Mouse (Mus musculus) liver, adult 2 months (tissue): ENCODE data around the gene Elof1. TPM values are rescaled to one million over a fixed set of nuclear protein-coding genes. Genes with fewer than 3 reads are reported as not detected.
A peak's percentile ranks its signal among the peaks of the same experiment; 100 is the strongest.

Experiments
- DNase-seq: peaks from one replicate; pipeline ENCODE4 v3.0.0-alpha.2; 2011; ENCODE audit warnings: low read depth, low spot score; ENCODE audit errors: extremely low read depth
- H3K27ac ChIP-seq: fragments of 200-500 bp; replicated peaks from 2 replicates; pipeline ENCODE4 v1.5.1; 2012; ENCODE audit warnings: low read depth, mild to moderate bottlenecking, control low read depth, inconsistent platforms, low read length; ENCODE audit not compliant: insufficient read depth
- H3K27me3 ChIP-seq: fragments of 200-500 bp; 2 replicates; pipeline ENCODE4 v1.6.1; 2012; ENCODE audit warnings: mild to moderate bottlenecking, moderate library complexity, low read length, inconsistent platforms; ENCODE audit not compliant: control insufficient read depth, insufficient read depth
- H3K36me3 ChIP-seq: fragments of 200-500 bp; 2 replicates; pipeline ENCODE4 v1.6.1; 2012; ENCODE audit warnings: low read length, inconsistent platforms; ENCODE audit not compliant: control insufficient read depth, insufficient read depth
- H3K4me1 ChIP-seq: fragments of 200-500 bp; 2 replicates; pipeline ENCODE4 v1.6.1; 2011; ENCODE audit warnings: low read length; ENCODE audit not compliant: control insufficient read depth, insufficient read depth
- H3K4me3 ChIP-seq: fragments of 200-500 bp; 2 replicates; pipeline ENCODE4 v1.5.1; 2011; ENCODE audit warnings: low read depth, mild to moderate bottlenecking, control low read depth, low read length, moderate library complexity; ENCODE audit not compliant: insufficient read depth
- H3K79me2 ChIP-seq: fragments of 200-500 bp; 2 replicates; pipeline ENCODE4 v1.6.1; 2012; ENCODE audit warnings: inconsistent platforms, mild to moderate bottlenecking, low read length, moderate library complexity; ENCODE audit not compliant: control insufficient read depth, insufficient read depth
- H3K9ac ChIP-seq: fragments of 200-500 bp; 2 replicates; pipeline ENCODE4 v1.6.1; 2012; ENCODE audit warnings: low read depth, mild to moderate bottlenecking, control low read depth, inconsistent platforms, low read length
- CTCF ChIP-seq: fragments of 200-500 bp; IDR thresholded peaks from 2 replicates; pipeline ENCODE4 v1.5.1; 2011; ENCODE audit warnings: low read depth, low read length, control low read depth
- POLR2A ChIP-seq: fragments of 200-500 bp; IDR thresholded peaks from 2 replicates; pipeline ENCODE4 v1.6.1; 2011; ENCODE audit warnings: low read length, control low read depth; ENCODE audit not compliant: insufficient read depth; ENCODE audit errors: extremely low read depth
- WGBS: fragments of 180-500 bp; shearing (Covaris S2); methylation state at CpG from one replicate; pipeline ENCODE4 v1.1.7; 2018; 5-methylcytosine and 5-hydroxymethylcytosine counted together
- polyA plus RNA-seq: library from polyadenylated mRNA; depleted of rRNA; stranded (reverse); fragments of >200 nt; gene quantifications from 2 replicates; pipeline ENCODE4 v1.2.3, GENCODE M21; 2012; rRNA removed
- total RNA-seq: library from RNA; depleted of rRNA; stranded (reverse); fragments of >200 nt; gene quantifications from 2 replicates; pipeline ENCODE4 v1.2.3, GENCODE M21; 2014; rRNA removed

Gene Elof1
- total RNA-seq (46.2 and 56.8 TPM in 2 replicates), polyA plus RNA-seq (106 and 108 TPM in 2 replicates)

DNA sequence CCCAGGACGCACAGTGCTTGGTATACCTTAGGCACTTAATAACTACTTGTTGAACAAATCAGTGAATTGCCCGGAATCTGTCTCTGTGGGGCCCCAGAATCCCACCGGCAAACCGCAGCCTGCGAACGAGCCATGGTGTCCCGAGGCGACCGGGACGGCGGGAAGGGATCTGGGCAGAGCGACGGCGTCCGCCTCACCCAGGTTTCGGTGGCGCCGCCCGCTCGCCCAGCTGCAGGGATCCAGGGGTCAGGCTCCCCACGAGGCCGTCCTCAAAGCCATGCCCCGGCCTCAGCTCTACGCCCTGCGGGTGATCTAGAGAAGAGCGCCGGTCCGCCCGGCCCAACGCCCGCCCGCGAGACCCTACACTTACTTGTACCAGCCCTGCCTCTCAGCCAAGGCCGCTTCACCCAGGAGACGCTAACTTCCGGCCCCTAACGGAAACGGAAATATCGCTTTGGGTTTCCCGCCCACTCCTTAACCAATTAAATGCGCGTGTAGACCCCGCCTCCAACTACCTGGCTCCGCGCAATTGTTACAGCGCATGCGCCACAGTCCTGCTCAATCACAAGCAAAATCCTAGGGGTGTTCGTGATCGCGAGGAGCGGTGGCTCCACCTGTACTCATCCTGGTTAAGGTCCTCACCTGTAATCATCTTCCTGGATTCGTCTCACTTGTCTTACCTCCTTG, at the start of gene Elof1:
Elof1 (minus strand) TSS at position 433 of the 687 bp plus-strand sequence.
- 0 out of 2 replicates have a peak, but pooled peaks have one; percentile 46 for TF ChIP-seq POLR2A
- TF ChIP-seq CTCF = no peak
- peaks cover 7% of the 10 kb centered on the region; the same call in 1 of the 2 replicates for H3K4me1 ChIP-seq
- WGBS = under 1% methylated on average over 52 of the region's 52 CpGs

DNA sequence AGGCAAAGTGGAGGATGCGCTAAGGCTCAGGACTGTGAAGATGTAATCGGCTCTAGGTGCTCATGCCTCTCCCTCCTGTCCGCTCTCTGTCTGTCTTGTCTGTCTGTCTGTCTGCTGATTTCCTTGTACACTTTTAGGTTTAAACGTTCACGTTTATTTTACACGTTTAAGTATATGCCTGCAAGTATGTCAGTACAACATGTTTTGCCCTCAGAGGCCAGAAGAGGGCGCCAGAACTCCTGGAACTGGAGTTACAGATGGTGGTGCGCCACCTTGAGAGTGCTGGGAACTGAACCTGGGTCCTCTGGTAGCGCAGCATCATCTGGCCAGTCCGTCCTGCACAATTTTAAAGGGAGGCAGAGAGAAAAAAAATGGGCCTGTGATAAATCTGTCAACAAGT, 49.7 kb upstream of the Elof1 start:
- TF ChIP-seq POLR2A = no peak
- no peak for TF ChIP-seq CTCF
- H3K27ac ChIP-seq = no peak overlapping the region
- no peaks in the 10 kb centered on the region for H3K36me3 ChIP-seq
- no peak overlapping the region for H3K9ac ChIP-seq
- H3K4me3 ChIP-seq = no peak overlapping the region
- H3K79me2 ChIP-seq = no peaks in the 10 kb centered on the region
- WGBS = 91% methylated on average over 10 of the region's 10 CpGs
- no peaks in the 10 kb centered on the region for H3K27me3 ChIP-seq
- H3K4me1 ChIP-seq = peaks cover 5% of the 10 kb centered on the region
- no peak for DNase-seq

More for the DNA sequence above, at the start of gene Elof1:
- Histone ChIP-seq H3K36me3 (peaks cover 11% of the 10 kb centered on the region), H3K79me2 (peaks cover 3% of the 10 kb centered on the region; the same call in 1 of the 2 replicates), H3K4me3 (peak within 1 kb of the TSS; percentile 83), H3K27me3 (no peaks in the 10 kb centered on the region), H3K27ac (peak within 1 kb of the TSS; percentile 72), H3K9ac (peak within 1 kb of the TSS; percentile 88)
- DNase-seq = peak; percentile 92

DNA sequence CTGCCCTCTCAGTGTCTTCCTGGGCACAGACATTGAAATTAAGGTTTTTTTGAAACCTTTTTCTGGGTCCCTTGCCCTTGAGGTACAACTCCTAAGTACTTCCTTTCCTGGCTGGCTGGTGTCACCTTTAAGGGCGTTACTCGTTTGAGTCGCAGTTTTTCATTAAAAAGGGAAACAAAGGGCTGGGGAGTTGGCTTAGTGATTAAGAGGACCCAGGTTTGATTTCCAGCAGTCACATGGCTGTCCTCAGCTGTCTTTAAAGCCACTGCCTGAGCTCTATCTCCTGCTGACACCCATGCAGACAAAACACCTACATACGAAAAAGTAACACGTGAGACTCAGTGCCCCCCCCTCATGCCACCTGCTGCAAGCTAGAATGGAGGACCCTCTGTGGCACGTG, 49.0 kb upstream of the Elof1 start:
- H3K27ac ChIP-seq = no peak overlapping the region
- H3K27me3 ChIP-seq = no peaks in the 10 kb centered on the region
- no peak overlapping the region for H3K4me3 ChIP-seq
- 73% methylated on average over 6 of the region's 6 CpGs for WGBS
- no peak for DNase-seq
- H3K9ac ChIP-seq = no peak overlapping the region
- H3K4me1 ChIP-seq = peaks cover 5% of the 10 kb centered on the region
- H3K79me2 ChIP-seq = no peaks in the 10 kb centered on the region
- H3K36me3 ChIP-seq = no peaks in the 10 kb centered on the region
- TF ChIP-seq CTCF (no peak), POLR2A (no peak)

DNA sequence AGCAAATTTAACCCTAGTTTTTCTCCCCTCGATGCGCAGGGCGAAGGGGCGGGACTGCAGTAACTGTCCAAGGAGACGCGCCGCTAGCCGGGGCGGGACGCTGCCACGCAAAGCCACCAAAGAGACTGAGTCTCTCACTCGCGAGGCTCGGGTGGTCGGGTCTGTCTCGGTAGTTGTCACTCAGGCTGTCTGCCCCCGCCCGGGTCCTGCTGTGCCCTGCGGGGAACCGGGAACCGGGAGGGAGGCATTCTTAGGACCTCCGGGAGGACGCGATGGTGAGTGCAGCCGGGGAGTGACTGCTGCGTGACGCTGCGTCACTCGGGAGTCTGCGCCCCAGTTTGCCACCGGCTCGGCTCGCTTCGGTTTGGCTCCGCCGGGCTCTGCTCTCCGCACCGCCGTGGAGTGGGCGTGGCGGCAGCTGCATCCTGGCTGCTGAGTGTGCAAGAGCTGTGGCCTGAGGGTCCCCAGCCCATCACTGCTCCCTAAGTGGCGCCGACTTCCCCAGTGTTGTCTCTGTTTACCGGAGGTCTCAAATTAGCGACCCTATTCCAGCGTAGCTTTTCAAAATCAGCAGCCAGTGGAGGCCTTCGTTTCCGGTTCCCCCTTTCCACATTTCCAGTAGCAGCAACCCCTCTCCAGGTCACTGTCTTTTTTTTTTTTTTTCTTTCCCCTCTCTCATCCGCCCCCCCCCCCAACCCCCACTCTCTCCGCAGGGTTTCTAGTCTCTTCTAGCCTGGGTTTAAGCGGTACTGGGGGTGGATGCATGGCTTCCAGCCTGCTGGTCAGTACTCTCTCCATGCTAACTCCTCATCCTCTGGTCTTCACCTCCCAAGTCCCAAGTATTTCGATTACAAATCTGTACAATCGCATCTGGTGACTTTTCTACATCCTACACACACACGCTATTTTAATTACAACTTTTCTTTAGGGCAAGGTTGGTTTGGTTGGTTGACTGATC, 48.0 kb upstream of the Elof1 start:
- TF ChIP-seq POLR2A (no peak), CTCF (no peak)
- H3K79me2 ChIP-seq = no peaks in the 10 kb centered on the region
- peak overlapping the region; percentile 73 for H3K4me3 ChIP-seq
- peak overlapping the region; percentile 76 for H3K9ac ChIP-seq
- H3K36me3 ChIP-seq = no peaks in the 10 kb centered on the region
- 6% methylated on average over 53 of the region's 54 CpGs for WGBS
- H3K4me1 ChIP-seq = peaks cover 5% of the 10 kb centered on the region
- no peak overlapping the region for H3K27ac ChIP-seq
- no peaks in the 10 kb centered on the region for H3K27me3 ChIP-seq
- no peak for DNase-seq

DNA sequence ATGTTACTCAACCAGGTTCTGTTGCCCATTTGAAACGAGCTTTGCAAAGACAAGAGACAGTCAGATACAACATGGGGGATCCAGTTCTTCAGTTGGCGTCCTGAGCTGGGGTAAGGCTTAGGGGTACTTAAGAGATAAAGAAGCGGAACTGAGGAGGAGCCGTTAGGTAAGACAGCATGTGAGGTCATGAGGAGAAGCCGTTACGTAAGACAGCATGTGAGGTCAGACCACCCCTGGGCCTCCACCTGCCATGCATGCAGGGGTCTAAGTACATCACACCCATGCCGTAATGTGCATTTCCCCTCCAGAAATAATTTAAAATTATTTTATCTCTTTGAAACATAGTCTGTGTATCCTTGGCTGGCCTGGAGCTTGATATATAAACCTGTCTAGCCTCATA, 45.9 kb upstream of the Elof1 start:
- no peak overlapping the region for H3K9ac ChIP-seq
- no peak overlapping the region for H3K27ac ChIP-seq
- TF ChIP-seq CTCF (no peak), POLR2A (no peak)
- H3K36me3 ChIP-seq = no peaks in the 10 kb centered on the region
- no peaks in the 10 kb centered on the region for H3K27me3 ChIP-seq
- DNase-seq = no peak
- WGBS = 94% methylated on average over 7 of the region's 7 CpGs
- H3K79me2 ChIP-seq = no peaks in the 10 kb centered on the region
- H3K4me1 ChIP-seq = peaks cover 5% of the 10 kb centered on the region
- H3K4me3 ChIP-seq = no peak overlapping the region

DNA sequence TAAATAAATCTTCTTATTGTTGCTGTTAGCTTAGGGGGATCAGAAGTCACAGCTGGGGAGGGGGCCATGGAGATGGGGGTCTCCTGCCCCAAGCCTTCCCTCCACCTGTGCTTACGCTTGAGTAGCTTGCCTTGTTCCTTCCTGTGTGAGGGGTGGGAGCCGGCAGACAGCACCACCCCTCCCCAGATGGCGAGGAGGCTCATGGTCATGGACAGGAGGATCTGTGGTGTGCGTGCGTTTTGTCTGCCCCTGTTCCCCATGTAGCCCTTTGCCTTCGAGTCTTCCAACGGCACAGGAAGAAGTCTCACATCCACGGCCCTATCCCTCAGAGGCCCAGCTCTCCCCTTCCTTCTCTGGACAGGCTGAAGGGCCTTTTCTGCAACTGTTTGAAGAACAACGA, 45.3 kb upstream of the Elof1 start:
- DNase-seq = no peak
- no peak overlapping the region for H3K9ac ChIP-seq
- no peak overlapping the region for H3K4me3 ChIP-seq
- peaks cover 9% of the 10 kb centered on the region for H3K4me1 ChIP-seq
- 86% methylated on average over 9 of the region's 9 CpGs for WGBS
- no peak for TF ChIP-seq POLR2A
- TF ChIP-seq CTCF = no peak
- H3K79me2 ChIP-seq = no peaks in the 10 kb centered on the region
- no peaks in the 10 kb centered on the region for H3K27me3 ChIP-seq
- H3K27ac ChIP-seq = no peak overlapping the region
- no peaks in the 10 kb centered on the region for H3K36me3 ChIP-seq
